Mouse (Mus musculus): Measurements from ENCODE around the gene Gm49321. TPM values are rescaled to one million over a fixed set of nuclear protein-coding genes. Genes with fewer than 3 reads are reported as not detected.

Gm49321 gene
- polyA plus RNA-seq, 1 experiment from 2014 or later: 13.9 TPM

- Histone ChIP-seq H3K4me2 (replicated peaks; ENCODE audit: low read depth, low read length) (no peak overlapping the region), H3K4me1 (ENCODE audit: control insufficient read depth, insufficient read depth, low read length) (no peaks in the 10 kb centered on the region), H3K27me3 (ENCODE audit: control insufficient read depth, insufficient read depth, low read length) (no peaks in the 10 kb centered on the region), H3K9ac (ENCODE audit: low read depth, low read length) (no peak overlapping the region), H3K36me3 (ENCODE audit: control insufficient read depth, insufficient read depth, low read length) (no peaks in the 10 kb centered on the region), H3K4me3 (ENCODE audit: low read length) (no peak overlapping the region), H3K27ac (ENCODE audit: low read depth, low read length) (no peak overlapping the region), H3K9me3 (ENCODE audit: control insufficient read depth, low read length) (no peaks in the 10 kb centered on the region)
- WGBS: 82% methylated on average over 5 of the region's 5 CpGs
- ATAC-seq (ENCODE audit: low FRiP score, low TSS enrichment): no peak
These were observed 33.1 kb upstream of the Gm49321 start for GRCm38 (mm10) chr12:73904133-73904934.

DNA sequence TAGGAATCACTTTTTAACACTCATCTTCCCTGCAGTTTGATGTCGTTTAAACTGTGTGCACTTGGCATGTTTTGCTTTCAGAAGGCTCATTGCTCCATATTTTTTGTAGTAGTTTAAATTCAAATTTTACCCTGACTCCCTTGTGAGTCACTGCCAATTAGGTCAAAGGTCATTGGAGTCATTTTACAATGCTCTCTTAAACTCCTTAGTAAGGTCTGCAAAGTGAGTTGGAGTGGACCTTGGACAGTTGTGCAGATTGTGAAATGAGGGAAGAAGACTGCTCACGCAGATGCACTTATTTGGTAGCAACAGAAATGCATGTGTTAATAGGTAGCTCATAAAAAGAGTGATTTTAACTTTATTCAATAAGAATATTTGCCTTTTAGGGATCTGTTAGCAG, 32.4 kb upstream of the Gm49321 start:
- no peaks in the 10 kb centered on the region for H3K4me1 ChIP-seq (ENCODE audit: control insufficient read depth, insufficient read depth, low read length)
- H3K9me3 ChIP-seq (ENCODE audit: control insufficient read depth, low read length): no peaks in the 10 kb centered on the region
- H3K36me3 ChIP-seq (ENCODE audit: control insufficient read depth, insufficient read depth, low read length): no peaks in the 10 kb centered on the region
- H3K27me3 ChIP-seq (ENCODE audit: control insufficient read depth, insufficient read depth, low read length): no peaks in the 10 kb centered on the region
- H3K27ac ChIP-seq (ENCODE audit: low read depth, low read length): no peak overlapping the region
- H3K4me2 ChIP-seq (replicated peaks; ENCODE audit: low read depth, low read length): no peak overlapping the region
- no peak for ATAC-seq (ENCODE audit: low FRiP score, low TSS enrichment)
- no peak overlapping the region for H3K4me3 ChIP-seq (ENCODE audit: low read length)
- 24% methylated on average over 2 of the region's 2 CpGs for WGBS
- H3K9ac ChIP-seq (ENCODE audit: low read depth, low read length): no peak overlapping the region

- 75% methylated on average over 4 of the region's 4 CpGs for WGBS
- no peak overlapping the region for H3K9ac ChIP-seq (ENCODE audit: low read depth, low read length)
These were observed 31.9 kb upstream of the Gm49321 start for GRCm38 (mm10) chr12:73905555-73905954.

GRCm38 (mm10) chr12:73907079-73907672, 30.3 kb upstream of the Gm49321 start:
- WGBS: under 1% methylated on average over 18 of the region's 18 CpGs
- Histone ChIP-seq H3K9me3 (ENCODE audit: control insufficient read depth, low read length) (no peaks in the 10 kb centered on the region), H3K4me2 (replicated peaks; ENCODE audit: low read depth, low read length) (peak overlapping the region; percentile 59), H3K36me3 (ENCODE audit: control insufficient read depth, insufficient read depth, low read length) (no peaks in the 10 kb centered on the region), H3K4me3 (ENCODE audit: low read length) (peak overlapping the region; percentile 95), H3K27me3 (ENCODE audit: control insufficient read depth, insufficient read depth, low read length) (no peaks in the 10 kb centered on the region), H3K27ac (ENCODE audit: low read depth, low read length) (peak overlapping the region; percentile 30; the same call in 1 of the 2 replicates), H3K9ac (ENCODE audit: low read depth, low read length) (peak overlapping the region; percentile 46), H3K4me1 (ENCODE audit: control insufficient read depth, insufficient read depth, low read length) (peaks cover 2% of the 10 kb centered on the region; the same call in 1 of the 2 replicates)
- ATAC-seq (ENCODE audit: low FRiP score, low TSS enrichment): no peak

More at GRCm38 (mm10) chr12:73905555-73905954, 31.9 kb upstream of the Gm49321 start:
- Histone ChIP-seq H3K36me3 (ENCODE audit: control insufficient read depth, insufficient read depth, low read length) (no peaks in the 10 kb centered on the region), H3K27me3 (ENCODE audit: control insufficient read depth, insufficient read depth, low read length) (no peaks in the 10 kb centered on the region), H3K4me3 (ENCODE audit: low read length) (no peak overlapping the region), H3K4me1 (ENCODE audit: control insufficient read depth, insufficient read depth, low read length) (no peaks in the 10 kb centered on the region; the same call in 1 of the 2 replicates), H3K9me3 (ENCODE audit: control insufficient read depth, low read length) (no peaks in the 10 kb centered on the region), H3K4me2 (replicated peaks; ENCODE audit: low read depth, low read length) (no peak overlapping the region), H3K27ac (ENCODE audit: low read depth, low read length) (no peak overlapping the region)
- no peak for ATAC-seq (ENCODE audit: low FRiP score, low TSS enrichment)

GRCm38 (mm10) chr12:73907673-73908150, 29.7 kb upstream of the Gm49321 start:
- under 1% methylated on average over 41 of the region's 51 CpGs for WGBS
- Histone ChIP-seq H3K9ac (ENCODE audit: low read depth, low read length) (peak overlapping the region; percentile 98), H3K27me3 (ENCODE audit: control insufficient read depth, insufficient read depth, low read length) (no peaks in the 10 kb centered on the region), H3K27ac (ENCODE audit: low read depth, low read length) (peak overlapping the region; percentile 99), H3K4me1 (ENCODE audit: control insufficient read depth, insufficient read depth, low read length) (peaks cover 2% of the 10 kb centered on the region; the same call in 1 of the 2 replicates), H3K36me3 (ENCODE audit: control insufficient read depth, insufficient read depth, low read length) (no peaks in the 10 kb centered on the region), H3K4me3 (ENCODE audit: low read length) (peak overlapping the region; percentile 95), H3K9me3 (ENCODE audit: control insufficient read depth, low read length) (no peaks in the 10 kb centered on the region), H3K4me2 (replicated peaks; ENCODE audit: low read depth, low read length) (peak overlapping the region; percentile 59)
- peak; percentile 99 for ATAC-seq (ENCODE audit: low FRiP score, low TSS enrichment)

- under 1% methylated on average over 54 of the region's 76 CpGs for WGBS
- peak overlapping the region; percentile 99 for H3K27ac ChIP-seq (ENCODE audit: low read depth, low read length)
- H3K9me3 ChIP-seq (ENCODE audit: control insufficient read depth, low read length): no peaks in the 10 kb centered on the region
- peak overlapping the region; percentile 95 for H3K4me3 ChIP-seq (ENCODE audit: low read length)
- no peaks in the 10 kb centered on the region for H3K27me3 ChIP-seq (ENCODE audit: control insufficient read depth, insufficient read depth, low read length)
- peak overlapping the region; percentile 98 for H3K9ac ChIP-seq (ENCODE audit: low read depth, low read length)
- peaks cover 2% of the 10 kb centered on the region; the same call in 1 of the 2 replicates for H3K4me1 ChIP-seq (ENCODE audit: control insufficient read depth, insufficient read depth, low read length)
- no peaks in the 10 kb centered on the region for H3K36me3 ChIP-seq (ENCODE audit: control insufficient read depth, insufficient read depth, low read length)
- peak; percentile 77 for ATAC-seq (ENCODE audit: low FRiP score, low TSS enrichment)
- peak overlapping the region; percentile 59 for H3K4me2 ChIP-seq (replicated peaks; ENCODE audit: low read depth, low read length)
These were observed 29.0 kb upstream of the Gm49321 start for GRCm38 (mm10) chr12:73908274-73909012.

DNA sequence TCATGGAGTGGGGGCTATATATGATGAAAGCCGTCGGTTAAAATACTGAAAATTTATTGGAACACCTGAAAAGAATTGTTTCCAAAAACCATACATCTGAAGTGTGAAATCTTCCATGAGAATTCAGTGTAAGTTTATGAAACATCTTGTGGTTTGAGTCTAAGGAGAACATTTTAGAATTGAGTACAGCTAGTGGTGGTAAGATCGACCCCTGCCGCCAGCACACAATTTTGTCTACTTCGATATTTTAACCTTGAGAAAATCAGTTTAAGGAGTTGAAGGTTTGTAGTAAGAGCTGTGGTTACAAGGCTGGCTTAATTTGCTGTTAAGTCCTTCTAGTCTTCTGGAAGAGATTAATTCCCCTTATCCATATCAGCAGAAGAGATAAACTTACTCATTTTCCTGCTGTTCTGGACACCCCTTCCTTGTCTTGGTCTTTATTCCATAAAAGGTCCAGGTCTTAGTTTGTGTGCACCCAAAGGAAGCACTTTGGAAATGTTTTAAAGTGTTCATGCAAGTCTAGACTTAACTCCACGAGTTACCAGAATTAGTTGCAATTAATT, 28.4 kb upstream of the Gm49321 start:
- WGBS: under 1% methylated on average over 6 of the region's 6 CpGs
- H3K27me3 ChIP-seq (ENCODE audit: control insufficient read depth, insufficient read depth, low read length): no peaks in the 10 kb centered on the region
- peak overlapping the region; percentile 98 for H3K9ac ChIP-seq (ENCODE audit: low read depth, low read length)
- H3K4me2 ChIP-seq (replicated peaks; ENCODE audit: low read depth, low read length): peak overlapping the region; percentile 59
- H3K9me3 ChIP-seq (ENCODE audit: control insufficient read depth, low read length): no peaks in the 10 kb centered on the region
- H3K27ac ChIP-seq (ENCODE audit: low read depth, low read length): peak overlapping the region; percentile 99; the same call in 1 of the 2 replicates
- ATAC-seq (ENCODE audit: low FRiP score, low TSS enrichment): no peak
- peaks cover 2% of the 10 kb centered on the region; the same call in 1 of the 2 replicates for H3K4me1 ChIP-seq (ENCODE audit: control insufficient read depth, insufficient read depth, low read length)
- H3K36me3 ChIP-seq (ENCODE audit: control insufficient read depth, insufficient read depth, low read length): no peaks in the 10 kb centered on the region
- peak overlapping the region; percentile 95 for H3K4me3 ChIP-seq (ENCODE audit: low read length)

DNA sequence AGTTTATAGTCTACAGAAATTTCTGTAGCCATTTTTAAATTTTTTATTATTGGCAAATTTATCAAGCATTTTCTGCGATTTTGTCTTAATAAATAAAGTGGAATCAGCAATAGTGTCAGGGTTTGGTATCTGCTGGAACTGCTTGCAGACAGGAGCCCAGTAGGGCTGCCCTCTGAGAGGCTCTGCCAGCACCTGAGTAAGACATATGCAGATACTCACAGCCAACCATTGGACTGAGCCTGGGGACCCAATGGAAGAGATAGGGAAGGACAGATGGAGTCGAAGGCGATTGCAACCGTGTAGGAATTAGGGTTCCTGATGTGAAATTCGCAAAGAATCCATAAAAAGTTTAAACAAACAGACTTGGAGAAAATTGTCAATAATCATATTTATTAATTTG, 19.0 kb upstream of the Gm49321 start:
- no peak overlapping the region for H3K4me3 ChIP-seq (ENCODE audit: low read length)
- H3K9me3 ChIP-seq (ENCODE audit: control insufficient read depth, low read length): no peaks in the 10 kb centered on the region
- H3K4me2 ChIP-seq (replicated peaks; ENCODE audit: low read depth, low read length): no peak overlapping the region
- no peaks in the 10 kb centered on the region for H3K4me1 ChIP-seq (ENCODE audit: control insufficient read depth, insufficient read depth, low read length)
- WGBS: 90% methylated on average over 5 of the region's 5 CpGs
- H3K9ac ChIP-seq (ENCODE audit: low read depth, low read length): no peak overlapping the region
- H3K27ac ChIP-seq (ENCODE audit: low read depth, low read length): no peak overlapping the region
- ATAC-seq (ENCODE audit: low FRiP score, low TSS enrichment): no peak
- H3K36me3 ChIP-seq (ENCODE audit: control insufficient read depth, insufficient read depth, low read length): no peaks in the 10 kb centered on the region
- H3K27me3 ChIP-seq (ENCODE audit: control insufficient read depth, insufficient read depth, low read length): no peaks in the 10 kb centered on the region

Measured in kidney, embryonic 14.5 days (tissue).